Mouse (Mus musculus) adrenal gland, postnatal 36 days (tissue): ENCODE data around the gene Sema3b. TPM values are rescaled to one million over a fixed set of nuclear protein-coding genes. Genes with fewer than 3 reads are reported as not detected.

Experiments
- DNase-seq, 2 experiments: peaks; one replicate each; pipeline ENCODE4 v3.0.0; 2021; ENCODE audit warnings: mixed read lengths in 1 of 2
- total RNA-seq, 2 experiments: library from RNA; stranded (reverse); gene quantifications; 2 replicates each; pipeline ENCODE4 v1.2.3; 2021

Sema3b gene
- total RNA-seq, 2 experiments from 2014 or later = 4.6 to 8.4 TPM

GRCm38 (mm10) chr9:107547957-107548356 lies 61.1 kb downstream of the Sema3b start:
- no peak for DNase-seq

Other genes with a start within 250 kb of the Sema3b start
- gene Cacna2d2, start 209.6 kb downstream of the Sema3b start, total RNA-seq = 1 to 10 TPM; 4.9 to 5.2 TPM
- gene Tmem115, start 75.3 kb downstream of the Sema3b start, total RNA-seq = 10 to 100 TPM; 43.7 to 49.9 TPM
- 10 to 100 TPM; 16.7 to 27.4 TPM for gene Cyb561d2, start 67.0 kb downstream of the Sema3b start, total RNA-seq
- gene Nprl2, start 67.0 kb downstream of the Sema3b start, total RNA-seq = 10 to 100 TPM; 27.9 to 29.2 TPM
- gene Zmynd10, start 61.9 kb downstream of the Sema3b start, total RNA-seq = under 1 TPM; 0.20 to 0.66 TPM
- 10 to 100 TPM; 20.4 to 21.6 TPM for gene Rassf1, start 57.7 kb downstream of the Sema3b start, total RNA-seq
- gene Tusc2, start 46.0 kb downstream of the Sema3b start, total RNA-seq = 10 to 100 TPM; 45.2 to 52.5 TPM
- gene Hyal2, start 41.3 kb downstream of the Sema3b start, total RNA-seq = 10 to 100 TPM; 35.8 to 37.8 TPM
- gene Hyal1, start 32.3 kb downstream of the Sema3b start, total RNA-seq = 10 to 100 TPM in 1 of 2 experiments, 1 to 10 TPM in 1; 8.6 to 10.1 TPM
- gene Naa80, start 30.3 kb downstream of the Sema3b start, total RNA-seq = 10 to 100 TPM; 14.5 to 19.5 TPM
- gene Hyal3, start 28.4 kb downstream of the Sema3b start, total RNA-seq = 1 to 10 TPM in 1 of 2 experiments, under 1 TPM in 1; 0.99 to 1.6 TPM
- 10 to 100 TPM; 37.8 to 43.1 TPM for gene Ifrd2, start 21.6 kb downstream of the Sema3b start, total RNA-seq
- 100 to 1,000 TPM; 221 to 245 TPM for gene Gnai2, start 26.1 kb upstream of the Sema3b start, total RNA-seq
- 1 to 10 TPM in 1 of 2 experiments, under 1 TPM in 1; 0.30 to 1.0 TPM for gene Slc38a3, start 60.3 kb upstream of the Sema3b start, total RNA-seq
- gene Gnat1, start 70.5 kb upstream of the Sema3b start, total RNA-seq = not detected
- gene Sema3f, start 101.2 kb upstream of the Sema3b start, total RNA-seq = 10 to 100 TPM; 22.6 to 41.3 TPM
- gene Rbm5, start 161.8 kb upstream of the Sema3b start, total RNA-seq = 100 to 1,000 TPM in 1 of 2 experiments, 10 to 100 TPM in 1; 91.6 to 126 TPM